Mouse (Mus musculus) T-helper 1 cell (primary cell): ENCODE data around the gene Ank2.
"Not testable (repeated sequence)": the region's sequence is repeated elsewhere in the genome, so short reads cannot be mapped to it uniquely, and the experiment has no call there.

Experiments
- in situ Hi-C: fragments of 300-600 bp; cut with MboI, MseI; formaldehyde crosslinking; loops from one replicate; pipeline ENCODE4 v1.15.1; 2025; ENCODE audit warnings: high pct_unique_total_duplicates

Ank2 gene

DNA sequence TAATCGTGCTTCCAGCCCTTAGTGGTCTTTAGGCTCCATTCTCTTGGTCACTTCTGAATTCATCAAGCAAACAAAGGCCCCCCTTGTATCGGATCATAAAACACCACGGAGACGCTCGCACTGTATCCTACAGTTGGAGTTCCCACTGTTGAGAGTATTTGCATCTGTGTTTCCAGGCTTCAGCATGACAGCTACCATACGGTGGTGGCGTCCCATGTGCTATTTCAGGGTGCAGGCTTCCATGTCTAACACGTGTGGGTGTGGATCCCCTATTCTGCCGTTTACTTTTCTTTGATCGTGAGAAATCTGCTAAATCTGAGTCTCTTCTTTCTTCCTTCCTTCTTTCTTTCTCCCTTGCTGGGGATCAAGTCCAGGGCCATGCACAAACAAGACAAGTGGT lies 14.0 kb downstream of the Ank2 start:
- in situ Hi-C loops: no loop called here

DNA sequence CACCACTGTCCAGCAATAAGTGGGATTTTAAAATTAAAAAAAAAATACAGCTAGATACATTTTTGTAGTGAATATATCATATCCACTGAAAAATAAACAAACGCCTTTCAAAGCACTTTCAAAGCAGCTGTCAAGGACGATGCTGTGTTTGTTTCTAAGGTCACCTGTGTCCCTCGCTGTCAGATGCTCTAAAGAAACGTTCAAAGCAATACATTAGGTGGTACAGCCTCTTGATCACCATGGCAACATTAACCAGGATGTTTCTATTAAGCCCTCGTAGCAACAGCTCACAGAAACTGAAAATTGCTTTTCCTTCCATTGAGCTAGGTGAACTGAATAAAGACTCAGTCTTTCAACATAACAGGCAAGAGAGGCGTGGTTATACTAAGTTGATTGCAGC lies 17.5 kb downstream of the Ank2 start:
- in situ Hi-C loops: no loop called here

- in situ Hi-C loops: not testable (repeated sequence)
These were observed 18.8 kb downstream of the Ank2 start for GRCm38 (mm10) chr3:127480369-127480768.

DNA sequence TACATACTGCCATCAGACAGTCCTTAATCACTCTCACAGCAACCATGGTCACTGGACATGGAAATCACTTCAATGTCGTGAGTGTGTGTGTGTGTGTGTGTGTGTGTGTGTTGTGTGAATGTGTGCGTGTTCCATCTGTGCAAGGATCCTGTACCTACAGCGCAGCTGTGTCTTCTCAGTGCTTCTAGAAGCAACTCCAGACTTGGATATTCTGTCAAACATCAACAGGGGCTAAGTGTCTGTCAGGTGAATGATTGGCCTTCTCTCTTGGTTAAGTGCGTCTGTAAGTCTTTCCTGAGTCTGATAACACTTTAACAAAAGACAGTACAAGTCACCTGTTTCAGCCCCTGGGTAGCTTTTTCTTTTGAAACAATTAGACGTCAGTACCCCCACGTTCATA lies 25.0 kb downstream of the Ank2 start:
- in situ Hi-C loops: no loop called here

DNA sequence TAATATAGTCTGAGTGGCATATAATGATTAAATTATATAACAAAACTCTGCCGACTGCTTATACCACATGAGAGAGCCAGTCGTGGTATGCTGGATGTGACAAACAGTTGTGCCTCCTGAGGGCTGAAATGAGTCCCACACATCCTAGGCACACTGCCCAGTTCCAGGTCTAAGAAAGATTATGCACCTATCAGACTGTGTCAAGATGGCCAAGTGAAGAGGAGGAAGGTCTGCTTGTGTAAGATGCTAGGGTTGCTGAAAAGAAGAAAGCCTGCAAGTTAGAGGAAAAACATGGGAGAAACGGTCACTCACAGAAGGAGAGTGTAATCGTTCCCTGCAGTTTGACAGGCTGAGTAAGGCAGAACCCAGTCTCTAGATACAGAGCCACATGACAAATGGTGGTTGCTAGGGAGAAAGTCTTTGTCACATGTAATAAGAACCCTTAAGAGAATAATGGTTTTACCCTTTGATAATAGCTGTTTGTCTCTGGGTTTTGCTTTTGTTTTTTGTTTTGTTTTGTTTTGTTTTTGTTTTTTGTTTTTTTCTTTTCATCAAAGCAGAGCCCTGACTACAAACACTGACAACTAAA lies 29.9 kb downstream of the Ank2 start:
- in situ Hi-C loops: no loop called here

DNA sequence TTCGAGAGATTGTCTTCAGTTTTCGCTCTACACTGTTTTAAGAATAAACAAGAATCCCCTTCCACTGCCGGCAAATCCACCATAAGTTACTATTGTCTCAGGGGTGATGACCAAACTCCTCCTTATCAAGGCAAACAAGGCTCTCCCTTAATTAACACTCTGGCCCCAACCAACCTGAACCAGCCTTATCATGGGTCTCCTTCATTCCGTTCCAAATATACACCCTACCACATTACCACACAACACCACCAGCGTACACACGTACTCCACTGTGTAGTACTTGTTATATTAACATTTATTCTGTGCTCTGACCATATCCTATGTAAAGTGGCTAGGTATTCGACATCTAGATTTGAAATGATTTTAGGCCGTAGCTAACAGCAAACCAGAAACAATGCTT lies 30.6 kb downstream of the Ank2 start:
- in situ Hi-C loops: no loop called here

- in situ Hi-C loops: no loop called here
These were observed 35.2 kb downstream of the Ank2 start for GRCm38 (mm10) chr3:127463816-127464480.

DNA sequence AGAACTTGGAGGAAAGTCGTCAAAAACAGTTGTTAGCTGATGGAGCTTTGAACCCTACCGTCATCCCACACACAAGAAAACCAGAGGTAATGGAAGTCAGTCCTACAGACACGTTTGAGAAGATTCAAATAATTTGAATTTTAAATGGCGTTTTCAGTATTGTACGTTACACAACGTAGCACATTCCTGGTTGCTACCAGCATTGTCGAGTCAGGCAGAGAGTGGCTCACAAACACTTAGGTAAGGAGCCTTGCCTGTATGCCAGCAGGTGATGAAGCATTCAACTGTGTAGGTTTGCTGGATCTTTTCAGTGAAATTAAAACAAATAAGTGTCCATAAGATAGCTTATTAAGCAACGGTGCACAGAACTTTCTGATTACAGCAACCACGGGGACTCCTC lies 36.0 kb downstream of the Ank2 start:
- in situ Hi-C loops: no loop called here

- in situ Hi-C loops: no loop called here
These were observed 36.7 kb downstream of the Ank2 start for GRCm38 (mm10) chr3:127462413-127462812.

DNA sequence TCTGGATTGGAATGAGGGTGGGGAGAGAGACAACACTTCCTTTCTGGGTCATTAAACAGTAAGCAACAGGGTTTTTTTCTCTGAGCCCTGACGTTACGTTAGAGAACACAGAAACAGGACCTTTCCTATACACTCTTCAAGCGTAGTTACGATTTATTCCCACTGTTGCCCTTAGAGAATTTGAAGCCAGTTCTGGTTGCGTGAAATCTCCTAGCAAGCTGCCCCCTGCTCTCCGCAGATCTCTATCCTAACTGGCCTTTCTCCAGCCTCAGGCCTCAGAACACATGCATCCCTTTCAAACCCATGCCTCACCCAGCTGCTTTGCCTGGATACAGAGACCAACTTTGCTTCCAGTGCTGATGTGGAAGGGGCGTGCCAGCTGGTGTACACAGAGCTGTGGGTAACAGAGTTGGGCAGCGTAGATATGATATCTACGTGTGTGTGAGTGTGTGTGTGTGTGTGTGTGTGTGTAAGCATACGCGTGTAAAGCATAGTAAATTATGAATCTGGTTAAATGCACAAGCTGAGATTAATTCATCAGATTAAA lies 38.2 kb downstream of the Ank2 start:
- in situ Hi-C loops: no loop called here

GRCm38 (mm10) chr3:127459858-127460257 lies 39.3 kb downstream of the Ank2 start:
- in situ Hi-C loops: no loop called here

GRCm38 (mm10) chr3:127458925-127459324 lies 40.2 kb downstream of the Ank2 start:
- in situ Hi-C loops: no loop called here

DNA sequence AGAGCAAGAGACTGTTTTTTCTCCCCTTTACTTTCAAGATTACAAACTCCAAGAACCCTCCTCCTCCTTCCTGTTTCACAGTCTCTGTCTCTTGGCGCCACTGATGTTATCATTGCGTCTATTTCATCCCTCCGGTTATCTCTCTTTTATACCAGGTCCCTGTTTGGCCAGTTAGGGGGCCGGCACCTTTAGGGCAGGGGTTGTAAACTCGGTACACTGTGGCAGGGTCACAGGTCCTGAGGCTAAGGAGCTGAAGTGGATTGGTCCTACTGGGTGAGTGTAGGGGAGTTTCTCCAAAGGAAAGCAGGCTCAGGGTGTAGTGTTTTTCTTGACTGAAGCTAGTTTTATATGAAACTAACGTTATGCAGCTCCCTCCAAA lies 40.7 kb downstream of the Ank2 start:
- in situ Hi-C loops: no loop called here

DNA sequence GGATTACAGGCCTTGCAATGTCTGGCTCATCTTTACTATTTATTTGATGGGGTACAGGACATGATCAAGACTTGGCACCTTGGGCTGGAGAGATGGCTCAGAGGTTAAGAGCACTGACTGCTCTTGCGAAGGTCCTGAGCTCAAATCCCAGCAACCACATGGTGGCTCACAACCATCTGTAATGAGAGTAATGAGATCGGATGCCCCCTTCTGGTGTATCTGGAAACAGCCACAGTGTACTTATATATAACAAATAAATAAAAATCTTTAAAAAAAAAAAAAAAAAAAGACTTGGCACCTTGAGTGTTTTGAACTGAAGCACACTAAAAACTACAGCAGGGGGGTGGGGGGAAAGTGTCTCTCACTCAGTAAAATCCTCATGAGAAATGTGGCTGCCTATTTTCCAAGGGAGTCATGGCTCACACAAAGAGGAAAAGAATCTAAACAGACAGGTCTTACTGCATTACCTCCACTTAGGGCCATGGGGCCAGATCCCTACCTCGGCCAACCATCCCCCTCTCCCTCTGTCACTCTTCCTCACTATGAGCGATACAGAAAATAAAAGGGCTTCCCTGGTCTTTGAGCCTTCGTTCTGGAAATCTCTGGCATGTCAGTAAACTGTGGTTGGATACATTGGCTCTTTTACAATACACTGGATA lies 41.3 kb downstream of the Ank2 start:
- in situ Hi-C loops: no loop called here

GRCm38 (mm10) chr3:127453738-127454137 lies 45.4 kb downstream of the Ank2 start:
- in situ Hi-C loops: no loop called here

DNA sequence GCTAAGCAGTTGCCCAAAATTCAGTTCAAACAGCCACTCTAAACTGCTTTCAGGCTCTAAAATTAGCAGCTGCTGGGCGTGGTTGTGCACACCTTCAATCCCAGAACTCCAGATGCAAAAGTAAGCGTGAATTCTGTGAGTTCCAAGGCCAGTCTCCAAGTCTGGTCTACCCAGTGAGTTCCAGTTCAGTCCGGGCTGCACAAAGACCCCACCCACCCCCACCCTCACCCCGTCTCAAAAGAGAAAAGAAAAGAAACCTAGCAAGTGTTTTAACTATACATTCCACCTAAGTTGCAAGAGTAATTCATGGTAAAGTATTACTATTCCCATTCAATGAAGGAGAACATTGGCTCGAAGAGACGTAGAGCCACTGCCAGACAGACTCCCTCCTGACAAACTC lies 45.9 kb downstream of the Ank2 start:
- in situ Hi-C loops: no loop called here

DNA sequence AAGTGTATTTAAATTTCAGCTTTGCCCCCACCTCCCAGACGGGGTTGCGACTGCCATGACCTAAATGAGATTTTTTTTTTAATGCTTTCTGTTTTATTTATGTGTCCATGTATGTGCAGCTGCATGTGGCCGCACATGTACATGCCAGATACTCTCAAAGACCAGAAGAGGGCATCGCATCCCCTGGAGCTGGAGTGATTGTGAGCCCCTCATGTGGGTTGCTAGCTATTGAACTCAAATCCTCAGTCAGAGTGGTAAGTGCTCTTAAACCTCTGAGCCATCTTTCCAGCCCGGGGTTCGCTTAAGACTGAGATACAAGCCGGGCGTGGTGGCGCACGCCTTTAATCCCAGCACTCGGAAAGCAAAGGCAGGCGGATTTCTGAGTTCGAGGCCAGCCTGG lies 46.9 kb downstream of the Ank2 start:
- in situ Hi-C loops: no loop called here

GRCm38 (mm10) chr3:127451741-127452140 lies 47.4 kb downstream of the Ank2 start:
- in situ Hi-C loops: no loop called here

GRCm38 (mm10) chr3:127451070-127451469 lies 48.1 kb downstream of the Ank2 start:
- in situ Hi-C loops: no loop called here

GRCm38 (mm10) chr3:127446173-127446572 lies 53.0 kb downstream of the Ank2 start:
- in situ Hi-C loops: no loop called here

DNA sequence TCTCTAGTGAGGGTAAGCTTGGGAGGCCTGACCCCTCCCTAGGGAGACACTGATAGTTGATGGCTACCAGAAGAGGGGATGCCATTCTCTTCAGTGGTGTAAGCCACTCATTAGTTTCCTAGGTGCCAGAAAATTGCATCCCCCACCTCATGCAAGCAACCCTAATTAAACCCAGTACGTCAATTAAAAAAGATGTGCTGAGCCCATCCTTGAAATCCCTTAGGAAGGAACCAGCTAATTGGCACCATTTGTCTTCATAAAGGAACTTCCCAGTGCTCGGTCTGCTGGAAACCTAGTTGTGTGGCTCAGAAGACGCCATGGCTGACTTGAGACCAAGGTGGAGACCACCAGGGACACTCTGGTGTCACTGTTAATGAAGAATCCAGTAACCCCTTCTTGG lies 65.9 kb downstream of the Ank2 start:
- in situ Hi-C loops: no loop called here

DNA sequence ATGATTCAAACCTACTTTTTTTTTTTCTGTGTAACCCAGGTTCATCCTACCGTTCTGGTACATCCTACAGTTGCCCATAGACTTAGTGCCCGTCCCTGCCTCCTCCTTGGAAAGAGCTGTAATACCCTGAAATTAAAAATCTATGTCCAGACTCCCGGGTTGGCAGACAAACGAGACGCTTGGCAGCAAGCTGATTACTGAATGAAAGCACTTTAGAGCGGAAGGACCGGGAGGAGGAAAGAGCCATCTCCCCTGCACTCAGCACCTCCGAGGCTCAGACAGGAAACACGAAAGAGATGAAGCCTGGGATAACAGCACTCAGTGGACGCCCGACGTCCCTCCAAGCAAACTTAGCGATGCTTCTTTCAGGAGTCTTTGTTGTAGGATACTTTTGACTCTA lies 69.3 kb downstream of the Ank2 start:
- in situ Hi-C loops: no loop called here

- in situ Hi-C loops: no loop called here
These were observed 70.6 kb downstream of the Ank2 start for GRCm38 (mm10) chr3:127428527-127428926.
